24 mouse cellular contexts compared by ENCODE assay signal in genomic region chr16:94348779-94349178, GRCm38 (mm10). TPM values are rescaled to one million over a fixed set of nuclear protein-coding genes. Genes with fewer than 3 reads are reported as not detected.
"Had no signal": no experiment of that assay in that cellular context is flagged by ENCODE, and none has a peak within 500 bp of the region (broad histone marks: within the 10 kb centered on the region; RNA-seq: fewer than 3 reads in every experiment).

No protein-coding gene starts in this region.

- H3K4me1 ChIP-seq: heart, embryonic 12.5 days; intestine, embryonic 15.5 days had no signal

- H3K27ac ChIP-seq: heart, adult 2 months; hindbrain, embryonic 10.5 days; hindbrain, embryonic 12.5 days; hindbrain, embryonic 14.5 days; intestine, embryonic 15.5 days; left cerebral cortex, adult 2 months; limb, embryonic 13.5 days; liver, embryonic 13.5 days; liver, embryonic 15.5 days had no signal

- H3K4me2 ChIP-seq: heart, embryonic 12.5 days; hindbrain, embryonic 12.5 days; intestine, embryonic 15.5 days; limb, embryonic 13.5 days; liver, embryonic 11.5 days; liver, embryonic 13.5 days; liver, embryonic 15.5 days had no signal

- DNase-seq: gastrocnemius, postnatal 10 days; heart, adult 2 months; heart, postnatal 10 days; heart, postnatal 4 days; kidney, adult 18-20 months; kidney, adult 8-10 months; kidney, postnatal 10 days; kidney, postnatal 25 days; kidney, postnatal 4 days; liver; liver, embryonic 13.5 days had no signal

- H3K4me3 ChIP-seq: heart, adult 2 months; heart, embryonic 12.5 days; hindbrain, embryonic 10.5 days; hindbrain, embryonic 12.5 days; intestine, embryonic 15.5 days; left cerebral cortex, adult 2 months; limb, embryonic 13.5 days; liver, embryonic 13.5 days; liver, embryonic 15.5 days had no signal

- H3K36me3 ChIP-seq: heart, embryonic 12.5 days; hindbrain, embryonic 10.5 days; hindbrain, embryonic 12.5 days; intestine, embryonic 15.5 days; limb, embryonic 13.5 days; liver, embryonic 13.5 days; liver, embryonic 15.5 days had no signal

- H3K9me3 ChIP-seq: heart, embryonic 12.5 days; hindbrain, embryonic 10.5 days; hindbrain, embryonic 12.5 days; intestine, embryonic 15.5 days; limb, embryonic 13.5 days; liver, embryonic 13.5 days; liver, embryonic 15.5 days had no signal

- H3K27me3 ChIP-seq: heart, embryonic 12.5 days; hindbrain, embryonic 12.5 days; intestine, embryonic 15.5 days; limb, embryonic 13.5 days; liver, embryonic 13.5 days had no signal

- ATAC-seq: hindbrain, embryonic 16.5 days; inflammation-experienced regulatory T-cells, adult 6 months; intestine, embryonic 15.5 days; intestine, postnatal 0 days had no signal

- H3K9ac ChIP-seq: heart, embryonic 12.5 days; hindbrain, embryonic 12.5 days; hindbrain, embryonic 14.5 days; intestine, embryonic 15.5 days; limb, embryonic 13.5 days; liver, embryonic 13.5 days; liver, embryonic 15.5 days had no signal

RNA-seq across cellular contexts. Expression of gene Ripply3, which starts 20.6 kb away (rescaled TPM):
- total RNA-seq: granulocyte monocyte progenitor cell, adult 5-6 weeks had no signal
